Mouse (Mus musculus) lung, embryonic 16.5 days (tissue): ENCODE measurements at regions not wholly inside any gene's neighbourhood (a gene's known extent, or its start where the extent isn't known, plus 50 kb on each side); places are given as distances from the start of the nearest gene placed in this dataset.

ENCODE experiments used
- ATAC-seq: fragments of 200-750 bp; cut with Nextera tagmentation; 2 replicates; pipeline ENCODE4 v1.8.0; 2017; ENCODE audit warnings: low read depth, mild to moderate bottlenecking, moderate library complexity
- H3K27ac ChIP-seq: fragments of 300-500 bp; sonication (generic); 2 replicates; pipeline ENCODE4 v1.5.1; 2014; ENCODE audit warnings: mild to moderate bottlenecking, control low read depth, low read length
- H3K27me3 ChIP-seq: fragments of 300-500 bp; sonication (generic); 2 replicates; pipeline ENCODE4 v1.6.1; 2014; ENCODE audit warnings: low read depth, low read length, mixed read lengths; ENCODE audit not compliant: control insufficient read depth, insufficient read depth
- H3K36me3 ChIP-seq: fragments of 300-500 bp; sonication (generic); 2 replicates; pipeline ENCODE4 v1.6.1; 2014; ENCODE audit warnings: low read length; ENCODE audit not compliant: control insufficient read depth, insufficient read depth
- H3K4me1 ChIP-seq: fragments of 300-500 bp; sonication (generic); replicated peaks from 2 replicates; pipeline ENCODE4 v1.6.1; 2014; ENCODE audit warnings: low read length, mixed read lengths; ENCODE audit not compliant: control insufficient read depth, insufficient read depth
- H3K4me2 ChIP-seq: fragments of 300-500 bp; sonication (generic); 2 replicates; pipeline ENCODE4 v1.6.1; 2014; ENCODE audit warnings: low read depth, low read length, control low read depth
- H3K4me3 ChIP-seq: fragments of 300-500 bp; sonication (generic); 2 replicates; pipeline ENCODE4 v1.5.1; 2014; ENCODE audit warnings: mild to moderate bottlenecking, low read length, control low read depth
- H3K9ac ChIP-seq: fragments of 300-500 bp; sonication (generic); 2 replicates; pipeline ENCODE4 v1.6.1; 2014; ENCODE audit warnings: low read length, control low read depth
- H3K9me3 ChIP-seq: fragments of 300-500 bp; sonication (generic); 2 replicates; pipeline ENCODE4 v1.6.1; 2016; ENCODE audit warnings: low read length; ENCODE audit not compliant: control insufficient read depth
- WGBS: fragments of 180-500 bp; shearing (Covaris S2); extraction: QIAGEN DNeasy Blood & Tissue Kit; methylation state at CpG from one replicate; pipeline ENCODE4 v1.1.7; 2014; 5-methylcytosine and 5-hydroxymethylcytosine counted together

- Histone ChIP-seq H3K27me3 (no peaks in the 10 kb centered on the region), H3K9ac (no peak overlapping the region), H3K36me3 (no peaks in the 10 kb centered on the region), H3K9me3 (no peaks in the 10 kb centered on the region), H3K27ac (no peak overlapping the region), H3K4me2 (no peak overlapping the region), H3K4me1 (no peaks in the 10 kb centered on the region), H3K4me3 (no peak overlapping the region)
- WGBS = 59% methylated on average over 6 of the region's 6 CpGs
- ATAC-seq = no peak
Measured at GRCm38 (mm10) chr19:18106236-18106635, 268.8 kb upstream of the Pcsk5 start.

- ATAC-seq = no peak
- Histone ChIP-seq H3K9ac (no peak overlapping the region), H3K4me3 (no peak overlapping the region), H3K27ac (no peak overlapping the region), H3K9me3 (no peaks in the 10 kb centered on the region), H3K27me3 (no peaks in the 10 kb centered on the region), H3K36me3 (no peaks in the 10 kb centered on the region), H3K4me2 (no peak overlapping the region), H3K4me1 (no peaks in the 10 kb centered on the region)
- WGBS = 92% methylated on average over 2 of the region's 2 CpGs
Measured at GRCm38 (mm10) chr19:18104590-18104989, 267.2 kb upstream of the Pcsk5 start.

GRCm38 (mm10) chr19:18101423-18102341 lies 264.2 kb upstream of the Pcsk5 start:
- Histone ChIP-seq H3K36me3 (no peaks in the 10 kb centered on the region), H3K9ac (no peak overlapping the region), H3K4me1 (no peaks in the 10 kb centered on the region), H3K27me3 (no peaks in the 10 kb centered on the region), H3K4me2 (no peak overlapping the region), H3K27ac (no peak overlapping the region), H3K4me3 (no peak overlapping the region), H3K9me3 (no peaks in the 10 kb centered on the region)
- ATAC-seq = peak; percentile 67
- WGBS = 28% methylated on average over 4 of the region's 4 CpGs

GRCm38 (mm10) chr19:18083312-18083711 lies 245.9 kb upstream of the Pcsk5 start:
- no peak overlapping the region for H3K4me3 ChIP-seq
- no peak for ATAC-seq
- H3K36me3 ChIP-seq = no peaks in the 10 kb centered on the region
- no peaks in the 10 kb centered on the region for H3K4me1 ChIP-seq
- H3K9ac ChIP-seq = no peak overlapping the region
- 70% methylated on average over 6 of the region's 6 CpGs for WGBS
- H3K27ac ChIP-seq = no peak overlapping the region
- H3K9me3 ChIP-seq = no peaks in the 10 kb centered on the region
- no peak overlapping the region for H3K4me2 ChIP-seq
- H3K27me3 ChIP-seq = no peaks in the 10 kb centered on the region

- 33% methylated on average over 5 of the region's 5 CpGs for WGBS
- Histone ChIP-seq H3K4me3 (no peak overlapping the region), H3K9ac (no peak overlapping the region), H3K36me3 (no peaks in the 10 kb centered on the region), H3K4me2 (no peak overlapping the region), H3K4me1 (0 out of 2 replicates have a peak, but pooled peaks cover 4% of the 10 kb centered on the region), H3K9me3 (no peaks in the 10 kb centered on the region), H3K27ac (no peak overlapping the region), H3K27me3 (no peaks in the 10 kb centered on the region)
- ATAC-seq = no peak
Measured at GRCm38 (mm10) chr19:18068919-18069318, 231.5 kb upstream of the Pcsk5 start.

GRCm38 (mm10) chr19:18067855-18068494 lies 230.5 kb upstream of the Pcsk5 start:
- Histone ChIP-seq H3K36me3 (no peaks in the 10 kb centered on the region), H3K9ac (no peak overlapping the region), H3K27me3 (no peaks in the 10 kb centered on the region), H3K4me1 (0 out of 2 replicates have a peak, but pooled peaks cover 4% of the 10 kb centered on the region), H3K4me2 (no peak overlapping the region), H3K9me3 (no peaks in the 10 kb centered on the region), H3K27ac (no peak overlapping the region), H3K4me3 (no peak overlapping the region)
- whole genome bisulfite sequencing = 46% methylated on average over 8 of the region's 8 CpGs
- ATAC-seq = no peak; the same call in 1 of the 2 replicates

- no peak overlapping the region for H3K9ac ChIP-seq
- H3K27ac ChIP-seq = no peak overlapping the region
- no peak overlapping the region for H3K4me2 ChIP-seq
- no peaks in the 10 kb centered on the region for H3K27me3 ChIP-seq
- WGBS = 81% methylated on average over 7 of the region's 7 CpGs
- H3K36me3 ChIP-seq = no peaks in the 10 kb centered on the region
- no peak for ATAC-seq
- H3K4me1 ChIP-seq = no peaks in the 10 kb centered on the region
- H3K9me3 ChIP-seq = no peaks in the 10 kb centered on the region
- H3K4me3 ChIP-seq = no peak overlapping the region
Measured at GRCm38 (mm10) chr19:18057256-18057890, 219.9 kb upstream of the Pcsk5 start.

- H3K9me3 ChIP-seq = no peaks in the 10 kb centered on the region
- H3K27me3 ChIP-seq = no peaks in the 10 kb centered on the region
- no peak overlapping the region for H3K9ac ChIP-seq
- no peak overlapping the region for H3K27ac ChIP-seq
- ATAC-seq = no peak
- H3K4me1 ChIP-seq = no peaks in the 10 kb centered on the region
- no peak overlapping the region for H3K4me2 ChIP-seq
- 79% methylated on average over 21 of the region's 21 CpGs for WGBS
- no peaks in the 10 kb centered on the region for H3K36me3 ChIP-seq
- no peak overlapping the region for H3K4me3 ChIP-seq
Measured at GRCm38 (mm10) chr19:18056414-18057254, 219.2 kb upstream of the Pcsk5 start.
